Mouse (Mus musculus) B cell, adult 67 days (primary cell): ENCODE data around the gene 2310046K23Rik. TPM values are rescaled to one million over a fixed set of nuclear protein-coding genes. Genes with fewer than 3 reads are reported as not detected.

Experiments used
- total RNA-seq, 2 experiments: library from RNA; stranded (reverse); gene quantifications; 4 replicates each; pipeline ENCODE4 v1.2.4; 2023

Gene 2310046K23Rik
- not detected for total RNA-seq

DNA sequence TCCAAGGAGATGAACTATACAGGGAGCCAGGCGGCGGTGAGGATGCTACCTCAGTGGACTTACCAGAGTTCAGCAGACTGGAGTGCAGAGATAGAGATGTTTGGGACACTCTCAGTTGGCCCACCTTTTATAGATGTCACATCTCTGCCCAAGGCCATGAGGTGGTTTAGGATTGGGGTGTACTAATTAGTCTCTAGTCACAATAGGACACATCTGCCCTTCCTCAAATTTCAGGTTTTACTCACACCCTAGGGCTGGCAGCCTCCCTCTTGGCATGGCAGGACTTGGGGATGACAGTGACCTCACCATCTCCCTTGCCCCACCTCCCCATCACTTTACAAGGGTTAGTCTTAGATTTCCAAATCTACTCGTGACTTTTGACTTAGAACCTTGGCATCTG is at the start of gene 2310046K23Rik:
Gene 2310046K23Rik (minus strand): TSS at position 101 of the 400 bp plus-strand sequence.

DNA sequence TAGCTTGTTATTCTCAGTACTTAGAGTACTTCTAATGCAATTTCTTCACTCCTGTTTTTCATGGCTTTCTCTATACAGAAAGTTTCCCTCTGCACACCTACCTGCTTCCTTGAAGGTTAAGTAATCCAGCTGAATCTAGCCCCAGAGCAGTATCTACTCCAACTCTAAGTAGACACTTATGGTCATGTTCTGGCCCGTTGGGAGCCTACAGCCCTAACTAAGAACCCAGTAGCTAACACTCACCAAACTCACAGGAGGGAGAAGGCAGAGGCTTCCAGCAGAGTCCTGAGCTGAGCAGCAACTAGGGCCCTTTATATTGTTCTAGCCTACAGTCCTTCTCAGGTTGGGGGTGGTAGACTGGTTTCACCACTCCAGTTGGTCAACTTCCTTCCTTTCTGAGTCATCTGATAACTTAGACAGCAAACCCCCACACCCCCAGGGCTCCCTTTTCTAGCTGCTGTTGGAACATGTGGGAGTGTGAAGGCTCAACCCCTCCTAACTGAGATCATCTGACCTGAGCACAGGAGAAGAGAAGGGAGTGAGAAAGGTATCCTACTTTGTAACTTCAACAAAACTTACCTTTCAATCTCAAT is 39.2 kb upstream of the 2310046K23Rik start, which contains the start of gene Ivl:
Gene Ivl (minus strand): TSS at position 287 of the 593 bp plus-strand sequence.

DNA sequence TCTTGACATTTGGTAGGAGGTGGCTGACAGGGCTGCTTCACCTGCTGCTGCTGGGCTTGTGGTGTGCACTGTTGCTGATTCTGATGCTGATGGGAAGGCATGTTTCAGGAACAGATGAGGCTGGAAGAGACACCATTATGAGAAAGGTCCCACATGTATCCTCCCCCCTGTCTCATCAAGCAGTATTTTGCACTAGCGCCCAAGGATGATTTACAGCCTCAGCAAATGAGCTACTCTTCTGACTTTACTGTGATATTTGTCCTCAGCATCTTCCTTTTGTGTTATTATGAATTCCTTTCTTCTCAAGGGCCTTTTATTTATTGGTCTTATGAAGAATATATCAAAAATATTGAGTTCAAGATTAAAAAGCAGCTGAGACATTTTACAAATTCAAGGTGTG is 33.9 kb downstream of the 2310046K23Rik start, which contains the start of gene Sprr4:
Gene Sprr4 (minus strand): TSS at position 101 of the 400 bp plus-strand sequence.

DNA sequence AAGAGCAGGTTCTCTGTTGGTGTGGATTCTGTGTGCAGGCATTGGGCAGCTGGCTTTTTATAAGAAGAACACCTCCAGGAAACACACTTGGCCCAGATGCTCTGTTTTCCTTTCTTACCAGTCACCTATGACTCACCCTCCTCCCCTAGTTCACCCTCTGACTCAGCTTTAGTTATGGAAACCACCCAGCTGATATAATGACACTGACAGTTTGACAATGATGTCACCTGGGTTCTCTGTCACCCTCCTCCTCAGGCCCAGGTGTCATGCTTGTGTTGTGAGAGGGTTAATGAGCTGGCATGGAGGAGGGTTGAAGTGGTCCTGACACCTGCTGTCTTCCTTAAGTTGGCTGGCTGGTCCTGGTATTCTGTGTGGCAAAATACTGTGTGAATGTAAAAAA is 48.4 kb downstream of the 2310046K23Rik start, which contains the start of gene Sprr1a:
Gene Sprr1a (minus strand): TSS at position 33 of the 400 bp plus-strand sequence.

Other genes with a start within 250 kb of the 2310046K23Rik start
- gene Sprr2a3, start 249.1 kb downstream of the 2310046K23Rik start, total RNA-seq, result not detected
- gene Sprr2b, start 217.9 kb downstream of the 2310046K23Rik start, total RNA-seq, result not detected
- not detected for gene Sprr2d, start 195.4 kb downstream of the 2310046K23Rik start, total RNA-seq
- not detected for gene Sprr2e, start 182.4 kb downstream of the 2310046K23Rik start, total RNA-seq
- gene Sprr2f, start 169.3 kb downstream of the 2310046K23Rik start, total RNA-seq, result not detected
- gene Sprr2h, start 148.8 kb downstream of the 2310046K23Rik start, total RNA-seq, result not detected
- not detected for gene Sprr2i, start 126.5 kb downstream of the 2310046K23Rik start, total RNA-seq
- not detected for gene Sprr2j-ps, start 116.4 kb downstream of the 2310046K23Rik start, total RNA-seq
- 1 to 10 TPM; 1.6 to 2.5 TPM for gene Gm9774, start 105.1 kb downstream of the 2310046K23Rik start, total RNA-seq
- not detected for gene Sprr2k, start 101.9 kb downstream of the 2310046K23Rik start, total RNA-seq
- not detected for gene Sprr1b, start 95.7 kb downstream of the 2310046K23Rik start, total RNA-seq
- not detected for gene Sprr3, start 75.8 kb downstream of the 2310046K23Rik start, total RNA-seq
- gene Sprr1a, start 48.6 kb downstream of the 2310046K23Rik start, total RNA-seq, result not detected
- not detected for gene Sprr4, start 34.0 kb downstream of the 2310046K23Rik start, total RNA-seq
- gene Ivl, start 39.2 kb upstream of the 2310046K23Rik start, total RNA-seq, result not detected
- gene Smcp, start 54.5 kb upstream of the 2310046K23Rik start, total RNA-seq, result not detected
- gene 2210017I01Rik, start 73.0 kb upstream of the 2310046K23Rik start, total RNA-seq, result not detected
- gene Lce6a, start 87.1 kb upstream of the 2310046K23Rik start, total RNA-seq, result not detected
- gene Lce1a1, start 113.8 kb upstream of the 2310046K23Rik start, total RNA-seq, result not detected
- not detected for gene Lce1b, start 122.4 kb upstream of the 2310046K23Rik start, total RNA-seq
- gene Lce1a2, start 135.8 kb upstream of the 2310046K23Rik start, total RNA-seq, result not detected
- not detected for gene Lce1c, start 144.7 kb upstream of the 2310046K23Rik start, total RNA-seq
- gene Lce1d, start 152.7 kb upstream of the 2310046K23Rik start, total RNA-seq, result not detected
- gene Lce1e, start 174.6 kb upstream of the 2310046K23Rik start, total RNA-seq, result not detected
- gene Lce1f, start 185.8 kb upstream of the 2310046K23Rik start, total RNA-seq, result not detected
- gene Gm38119, start 204.6 kb upstream of the 2310046K23Rik start, total RNA-seq, result not detected
- not detected for gene Lce1g, start 217.8 kb upstream of the 2310046K23Rik start, total RNA-seq
- not detected for gene Lce1h, start 230.6 kb upstream of the 2310046K23Rik start, total RNA-seq
- gene Lce1i, start 244.4 kb upstream of the 2310046K23Rik start, total RNA-seq, result not detected